Mouse (Mus musculus): Measurements from ENCODE around the gene Ube2f.

DNA sequence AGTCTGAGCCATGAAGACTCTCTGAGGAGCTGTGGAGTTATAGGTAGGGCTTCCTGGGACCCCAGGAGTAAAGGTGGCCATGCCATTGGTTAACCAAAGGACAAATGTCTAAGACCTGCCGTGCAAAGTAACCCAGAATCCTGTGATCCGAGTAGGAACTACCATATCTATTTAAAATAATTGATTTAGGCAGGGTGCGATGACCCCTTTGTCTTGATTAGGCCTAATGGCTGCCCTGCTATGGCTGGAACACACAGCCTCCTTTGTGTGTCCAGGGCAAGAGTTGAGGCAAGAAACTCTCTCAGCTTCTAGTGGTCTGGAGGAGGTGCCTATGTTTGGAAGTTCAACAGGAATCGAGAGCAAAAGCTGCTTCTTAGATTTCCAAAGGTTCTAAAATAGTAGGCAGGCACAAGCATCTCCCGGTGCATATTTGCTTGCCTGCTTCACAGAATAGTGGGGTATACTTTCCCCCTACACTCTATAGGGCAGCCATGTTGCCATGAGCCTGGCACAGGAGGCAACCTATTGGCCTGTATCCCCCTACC, 45.8 kb upstream of the Ube2f start:
- TF ChIP-seq CTCF (IDR thresholded peaks at IDR 0.05; ENCODE audit: extremely low read depth, insufficient read depth, insufficient read length, insufficient replicate concordance) (no peak), POLR2A (IDR thresholded peaks at IDR 0.05; ENCODE audit: low read depth, low read length) (no peak)
